Mouse (Mus musculus) midbrain, postnatal 0 days (tissue): ENCODE data around the gene Pink1. TPM values are rescaled to one million over a fixed set of nuclear protein-coding genes. Genes with fewer than 3 reads are reported as not detected.

Source experiments
- ATAC-seq: fragments of 200-750 bp; cut with Nextera tagmentation; 2 replicates; pipeline ENCODE4 v1.8.0; 2017; ENCODE audit warnings: moderate number of reproducible peaks, mild to moderate bottlenecking, moderate TSS enrichment, moderate library complexity; ENCODE audit not compliant: low FRiP score
- DNase-seq: peaks from one replicate; pipeline ENCODE4 v3.0.0-alpha.2; 2015; ENCODE audit warnings: low spot score
- H3K27ac ChIP-seq: fragments of 300-500 bp; sonication (generic); 2 replicates; pipeline ENCODE4 v1.5.1; 2014; ENCODE audit warnings: low read depth, mild to moderate bottlenecking, low read length, mixed read lengths
- H3K27me3 ChIP-seq: fragments of 300-500 bp; sonication (generic); 2 replicates; pipeline ENCODE4 v1.6.1; 2014; ENCODE audit warnings: low read length, control low read depth, mixed read lengths; ENCODE audit not compliant: insufficient read depth
- H3K36me3 ChIP-seq: fragments of 300-500 bp; sonication (generic); 2 replicates; pipeline ENCODE4 v1.6.1; 2014; ENCODE audit warnings: low read length, control low read depth, mixed read lengths; ENCODE audit not compliant: insufficient read depth
- H3K4me1 ChIP-seq: fragments of 300-500 bp; sonication (generic); 2 replicates; pipeline ENCODE4 v1.6.1; 2014; ENCODE audit warnings: mild to moderate bottlenecking, control low read depth, antibody characterized with exemption, low read length, mixed read lengths; ENCODE audit not compliant: insufficient read depth
- H3K4me2 ChIP-seq: fragments of 300-500 bp; sonication (generic); 2 replicates; pipeline ENCODE4 v1.6.1; 2014; ENCODE audit warnings: low read depth, mild to moderate bottlenecking, low read length, mixed read lengths; ENCODE audit not compliant: poor library complexity, severe bottlenecking
- H3K4me3 ChIP-seq: fragments of 300-500 bp; sonication (generic); 2 replicates; pipeline ENCODE4 v1.5.1; 2014; ENCODE audit warnings: low read depth, mild to moderate bottlenecking, low read length, moderate library complexity
- H3K9ac ChIP-seq: fragments of 300-500 bp; sonication (generic); replicated peaks from 2 replicates; pipeline ENCODE4 v1.6.1; 2014; ENCODE audit warnings: mild to moderate bottlenecking, low read length, moderate library complexity, mixed read lengths; ENCODE audit not compliant: poor library complexity, severe bottlenecking
- H3K9me3 ChIP-seq: fragments of 300-500 bp; sonication (generic); 2 replicates; pipeline ENCODE4 v1.6.1; 2016; ENCODE audit warnings: low read length, control low read depth
- CTCF ChIP-seq: IDR thresholded peaks from 2 replicates; pipeline ENCODE4 v1.5.1; 2016; ENCODE audit warnings: antibody characterized with exemption, mild to moderate bottlenecking
- WGBS: fragments of 180-500 bp; shearing (Covaris S2); extraction: QIAGEN DNeasy Blood & Tissue Kit; methylation state at CpG from one replicate; pipeline ENCODE4 v1.1.7; 2014; 5-methylcytosine and 5-hydroxymethylcytosine counted together
- polyA plus RNA-seq: library from polyadenylated mRNA; unstranded; fragments of >200 nt; fragmentation: Nextera tagmentation; extraction: Ambion mirVana; gene quantifications from 2 replicates; pipeline ENCODE4 v1.2.1, GENCODE M21; 2015
- total RNA-seq: library from RNA; depleted of rRNA; stranded (reverse); fragments of >200 nt; gene quantifications from 2 replicates; pipeline ENCODE4 v1.2.3, GENCODE M21; 2014

Pink1 gene
- total and polyA plus RNA-seq, 2 experiments from 2014 or later: 150 to 261 TPM

- Histone ChIP-seq H3K4me2 (no peak overlapping the region), H3K9ac (no peak overlapping the region), H3K4me1 (no peaks in the 10 kb centered on the region), H3K9me3 (no peaks in the 10 kb centered on the region), H3K27me3 (no peaks in the 10 kb centered on the region), H3K27ac (no peak overlapping the region), H3K4me3 (no peak overlapping the region), H3K36me3 (peaks cover 46% of the 10 kb centered on the region)
- ATAC-seq: no peak
- DNase-seq: no peak
- peak; percentile 36 for TF ChIP-seq CTCF
- 90% methylated on average over 6 of the region's 6 CpGs for WGBS
Observed at GRCm38 (mm10) chr4:138316369-138316768, 9.7 kb downstream of the Pink1 start.

DNA sequence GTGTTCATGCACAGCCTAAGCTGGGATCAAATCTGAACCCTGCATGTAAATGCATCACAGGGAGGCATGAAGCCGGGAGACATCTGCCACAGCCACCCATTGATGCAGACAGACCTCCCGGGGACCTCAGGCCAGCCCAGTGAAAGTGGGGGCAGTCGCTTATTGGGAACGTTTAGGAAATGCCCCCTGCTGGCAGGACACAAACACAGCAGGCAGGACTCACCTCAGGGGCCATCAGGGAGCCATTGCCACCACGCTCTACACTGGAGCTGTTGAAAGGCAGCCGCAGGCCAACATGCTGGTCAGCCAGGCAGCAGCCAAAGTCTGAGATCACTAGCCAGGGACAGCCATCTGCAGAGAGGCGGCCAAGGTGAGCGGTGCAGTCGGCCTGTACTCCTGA is 10.3 kb downstream of the Pink1 start:
- DNase-seq: no peak
- H3K9me3 ChIP-seq: no peaks in the 10 kb centered on the region
- 71% methylated on average over 9 of the region's 9 CpGs for WGBS

GRCm38 (mm10) chr4:138313795-138314194 is 12.3 kb downstream of the Pink1 start:
- Histone ChIP-seq H3K36me3 (peaks cover 57% of the 10 kb centered on the region), H3K9me3 (no peaks in the 10 kb centered on the region), H3K9ac (no peak overlapping the region), H3K27me3 (no peaks in the 10 kb centered on the region), H3K4me2 (no peak overlapping the region), H3K4me1 (no peaks in the 10 kb centered on the region), H3K4me3 (no peak overlapping the region), H3K27ac (no peak overlapping the region)
- TF ChIP-seq CTCF: no peak
- 84% methylated on average over 4 of the region's 4 CpGs for WGBS
- ATAC-seq: no peak
- DNase-seq: no peak

More for the DNA sequence above, 10.3 kb downstream of the Pink1 start:
- ATAC-seq: no peak
- peak; percentile 64 for TF ChIP-seq CTCF
- Histone ChIP-seq H3K4me3 (no peak overlapping the region), H3K4me1 (no peaks in the 10 kb centered on the region), H3K4me2 (no peak overlapping the region), H3K27ac (no peak overlapping the region), H3K36me3 (peaks cover 52% of the 10 kb centered on the region), H3K27me3 (no peaks in the 10 kb centered on the region), H3K9ac (no peak overlapping the region)

DNA sequence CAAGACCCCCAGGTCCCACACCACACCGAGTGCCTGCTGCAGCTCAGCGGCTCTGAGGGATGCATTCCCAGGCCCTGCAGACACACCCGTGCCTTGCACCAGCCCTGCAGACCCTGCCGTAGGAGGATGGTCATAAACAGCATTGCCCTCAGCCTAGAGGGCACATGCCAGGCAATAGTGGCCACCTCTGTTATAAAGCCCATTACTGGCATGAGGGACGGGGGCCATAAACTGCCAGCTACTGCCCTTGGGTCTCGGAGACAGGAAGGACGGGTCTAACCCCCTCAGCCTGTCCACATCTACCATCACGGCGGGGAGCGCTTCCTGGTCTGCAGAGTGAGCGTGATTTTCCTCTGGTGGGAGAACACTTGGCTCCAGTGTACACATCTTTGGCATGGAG is 13.1 kb downstream of the Pink1 start:
- 90% methylated on average over 11 of the region's 11 CpGs for WGBS
- ATAC-seq (no peak), DNase-seq (no peak)
- Histone ChIP-seq H3K36me3 (peaks cover 64% of the 10 kb centered on the region), H3K9ac (no peak overlapping the region), H3K27me3 (no peaks in the 10 kb centered on the region), H3K9me3 (no peaks in the 10 kb centered on the region), H3K4me2 (no peak overlapping the region), H3K27ac (no peak overlapping the region), H3K4me3 (no peak overlapping the region), H3K4me1 (no peaks in the 10 kb centered on the region)
- no peak for TF ChIP-seq CTCF

DNA sequence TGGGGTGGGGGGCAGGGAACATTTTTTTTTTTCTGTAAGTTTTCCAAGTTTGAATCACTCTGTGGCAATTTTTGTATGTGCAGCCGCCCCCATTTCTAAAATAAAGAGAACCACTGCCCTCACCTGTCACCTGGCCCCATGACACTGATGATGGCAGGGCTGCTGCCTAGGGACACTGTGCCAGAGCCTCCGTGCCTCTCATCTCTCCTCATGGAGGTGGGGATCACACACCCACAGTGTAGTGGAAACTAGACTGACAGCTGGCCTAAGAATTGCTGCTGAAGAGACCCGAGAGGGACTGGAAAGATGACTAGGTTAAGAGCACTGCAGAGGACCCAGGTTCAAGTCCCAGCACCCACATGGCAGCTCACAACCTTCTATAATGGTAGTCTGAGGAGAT is 14.0 kb downstream of the Pink1 start:
- ATAC-seq (no peak), DNase-seq (no peak)
- H3K9ac ChIP-seq: no peak overlapping the region
- no peaks in the 10 kb centered on the region for H3K27me3 ChIP-seq
- 96% methylated on average over 3 of the region's 3 CpGs for WGBS
- no peak for TF ChIP-seq CTCF
- H3K4me1 ChIP-seq: no peaks in the 10 kb centered on the region
- no peaks in the 10 kb centered on the region for H3K9me3 ChIP-seq
- H3K4me3 ChIP-seq: no peak overlapping the region
- peaks cover 68% of the 10 kb centered on the region for H3K36me3 ChIP-seq
- H3K27ac ChIP-seq: no peak overlapping the region
- no peak overlapping the region for H3K4me2 ChIP-seq

- no peak overlapping the region for H3K4me2 ChIP-seq
- H3K27ac ChIP-seq: no peak overlapping the region
- TF ChIP-seq CTCF: peak; percentile 83
- peaks cover 64% of the 10 kb centered on the region for H3K36me3 ChIP-seq
- H3K27me3 ChIP-seq: no peaks in the 10 kb centered on the region
- WGBS: 63% methylated on average over 8 of the region's 8 CpGs
- no peak overlapping the region for H3K4me3 ChIP-seq
- ATAC-seq: 0 out of 2 replicates have a peak, but pooled peaks have one; percentile 24
- peak; percentile 42 for DNase-seq
- H3K4me1 ChIP-seq: no peaks in the 10 kb centered on the region
- H3K9ac ChIP-seq: no peak overlapping the region
- H3K9me3 ChIP-seq: no peaks in the 10 kb centered on the region
Observed at GRCm38 (mm10) chr4:138311595-138311994, 14.5 kb downstream of the Pink1 start.
